Mouse (Mus musculus): ENCODE data around the gene Gm10220. TPM values are rescaled to one million over a fixed set of nuclear protein-coding genes. Genes with fewer than 3 reads are reported as not detected.
"Not testable (repeated sequence)": the region's sequence is repeated elsewhere in the genome, so short reads cannot be mapped to it uniquely, and the experiment has no call there.

The Gm10220 gene
- total RNA-seq (2021), result not detected
- long read RNA-seq, experiment 1, result 0 reads
- long read RNA-seq, experiment 2, result 0 reads

GRCm38 (mm10) chr5:26121321-26121720, at the start of gene Gm10220:
Gene Gm10220 (minus strand): TSS chr5:26121421.
- DNase-seq (ENCODE audit: low spot score in 2 of 2), result not testable (repeated sequence)

GRCm38 (mm10) chr5:26169855-26170254, 48.6 kb upstream of the Gm10220 start:
- no peak for DNase-seq (ENCODE audit: low spot score in 2 of 2)

GRCm38 (mm10) chr5:26165791-26166165, 44.6 kb upstream of the Gm10220 start:
- no peak for DNase-seq (ENCODE audit: low spot score in 2 of 2)

GRCm38 (mm10) chr5:26165036-26165790, 44.0 kb upstream of the Gm10220 start:
- DNase-seq (ENCODE audit: low spot score in 2 of 2), result peak in 1 of 2 experiments; percentile 11

GRCm38 (mm10) chr5:26157396-26158170, 36.4 kb upstream of the Gm10220 start:
- no peak for DNase-seq (ENCODE audit: low spot score in 2 of 2)

DNA sequence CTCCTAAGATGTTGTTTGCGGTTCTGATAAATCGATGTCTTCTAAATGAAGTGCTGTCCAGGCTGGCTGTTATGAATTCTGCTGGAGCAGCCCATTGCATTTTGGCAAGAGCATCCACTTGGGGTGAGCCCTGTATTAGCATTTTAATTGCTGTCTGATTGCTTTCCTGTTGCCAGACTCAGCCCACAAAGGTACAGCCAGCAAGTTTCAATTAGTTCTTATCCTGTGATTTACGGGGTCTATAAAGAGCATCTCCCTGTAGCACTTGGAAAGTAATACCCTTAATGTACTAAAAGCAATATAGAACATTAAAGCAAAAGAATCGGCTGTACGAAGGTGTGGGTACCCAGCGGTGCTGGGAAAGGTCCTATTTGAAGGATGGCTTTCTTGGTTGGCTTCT, 21.7 kb upstream of the Gm10220 start:
- DNase-seq (ENCODE audit: low spot score in 2 of 2), result no peak

GRCm38 (mm10) chr5:26105262-26105661, 16.0 kb downstream of the Gm10220 start, which contains the start of gene 5031410I06Rik:
Gene 5031410I06Rik (minus strand): TSS chr5:26105362.
- DNase-seq (ENCODE audit: low spot score in 2 of 2), result not testable (repeated sequence)

- not testable (repeated sequence) for DNase-seq (ENCODE audit: low spot score in 2 of 2)
Measured at GRCm38 (mm10) chr5:26089191-26089590, 32.0 kb downstream of the Gm10220 start, which contains the start of gene Gm10471. Gene Gm10471 (minus strand): TSS chr5:26089291.

- DNase-seq (ENCODE audit: low spot score in 2 of 2), result not testable (repeated sequence)
Measured at GRCm38 (mm10) chr5:26079023-26079422, 42.2 kb downstream of the Gm10220 start.

DNA sequence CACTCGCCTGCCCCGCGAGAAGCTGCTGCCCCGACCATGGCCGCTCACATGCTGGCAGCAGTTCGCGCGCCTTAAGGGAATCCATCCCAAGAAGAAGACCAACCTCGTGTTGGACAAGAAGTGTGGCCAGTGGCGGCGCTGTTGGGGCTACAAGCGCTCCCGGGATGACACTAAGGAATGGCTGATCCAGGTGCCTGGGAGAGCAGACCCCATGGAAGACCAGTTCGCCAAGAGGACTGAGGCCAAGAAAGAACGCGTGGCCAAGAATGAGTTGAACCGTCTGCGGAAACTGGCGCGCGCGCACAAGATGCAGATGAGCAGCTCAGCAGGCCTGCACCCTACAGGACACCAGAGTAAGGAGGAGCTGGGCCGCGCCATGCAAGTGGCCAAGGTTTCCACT, 50.5 kb downstream of the Gm10220 start:
- DNase-seq (ENCODE audit: low spot score in 2 of 2), result no peak

Other genes starting within 250 kb of the Gm10220 start
- gene Gm21663, start 179.0 kb downstream of the Gm10220 start, total RNA-seq (2021), result not detected
- not detected for gene Gm21671, start 167.0 kb downstream of the Gm10220 start, total RNA-seq (2021)
- not detected for gene Gm21680, start 148.8 kb downstream of the Gm10220 start, total RNA-seq (2021)
- gene Gm21698, start 132.8 kb downstream of the Gm10220 start, total RNA-seq (2021), result not detected
- under 1 TPM in 1 of 2 experiments, not detected in 1; 0.58 TPM for gene Gm1979, start 116.6 kb downstream of the Gm10220 start, total RNA-seq (2021)
- gene Gm5862, start 98.5 kb downstream of the Gm10220 start, total RNA-seq (2021), result not detected
- not detected for gene Speer4a, start 81.9 kb downstream of the Gm10220 start, total RNA-seq (2021)
- not detected for gene Gm7347, start 62.8 kb downstream of the Gm10220 start, total RNA-seq (2021)
- gene Gm10471, start 32.1 kb downstream of the Gm10220 start, total RNA-seq (2021), result not detected
- gene 5031410I06Rik, start 16.1 kb downstream of the Gm10220 start, total RNA-seq (2021), result not detected
- gene Gm7361, start 136.3 kb upstream of the Gm10220 start, total RNA-seq (2021), result under 1 TPM; 0.36 to 0.39 TPM